Mouse (Mus musculus) lung, postnatal 0 days (tissue): ENCODE data around the gene Idh3a.
A peak's percentile ranks its signal among the peaks of the same experiment; 100 is the strongest.

Experiments used
- CTCF ChIP-seq: IDR thresholded peaks from 2 replicates; pipeline ENCODE4 v1.5.1; 2016; ENCODE audit warnings: antibody characterized with exemption, mild to moderate bottlenecking
- EP300 ChIP-seq: IDR thresholded peaks from 2 replicates; pipeline ENCODE4 v1.6.1; 2016; ENCODE audit warnings: antibody characterized with exemption, mild to moderate bottlenecking, control low read depth

GRCm38 (mm10) chr9:54629613-54630261, 43.6 kb downstream of the Idh3a start:
- TF ChIP-seq CTCF (peak; percentile 38; the same call in 1 of the 2 replicates), EP300 (no peak)
